Mouse (Mus musculus): ENCODE data around the gene H2-Ob. TPM values are rescaled to one million over a fixed set of nuclear protein-coding genes. Genes with fewer than 3 reads are reported as not detected.

Gene H2-Ob
- polyA plus RNA-seq (2014; fragmentation: Illumina TruSeq; extraction: RNeasy Lipid Tissue Mini Kit (QIAGEN cat#74804); ENCODE audit: low read depth, low replicate concordance) = 1.1 TPM

GRCm38 (mm10) chr17:34238706-34239105 is at the start of gene H2-Ob:
H2-Ob (plus strand) TSS chr17:34238903.

GRCm38 (mm10) chr17:34196941-34197894 is 41.5 kb upstream of the H2-Ob start, which contains the start of gene Psmb8:
Psmb8 (plus strand) TSS chr17:34197721.

DNA sequence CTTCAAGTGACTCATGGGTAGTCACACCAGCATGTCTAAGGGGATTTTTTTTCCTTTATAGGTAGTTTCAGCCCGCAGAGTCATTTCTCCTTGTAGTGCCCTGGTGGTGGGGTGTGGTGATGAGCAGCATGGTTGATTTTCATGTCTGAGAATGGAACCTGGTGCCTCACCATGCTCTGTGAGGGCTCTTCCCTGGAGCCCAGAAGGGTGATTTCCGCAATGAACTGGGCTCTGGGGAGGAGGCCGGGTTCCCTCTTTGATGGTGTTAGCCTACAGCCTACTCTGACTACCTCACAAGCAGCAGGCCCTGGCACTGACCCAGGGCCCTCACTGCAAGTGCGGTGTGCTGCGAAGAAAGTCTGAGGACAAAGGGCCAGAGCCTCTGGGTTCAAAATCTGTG is 35.3 kb upstream of the H2-Ob start, which contains the start of gene Tap2:
TSS of gene Tap2 (plus strand) at position 84 of the 400 bp plus-strand sequence.

DNA sequence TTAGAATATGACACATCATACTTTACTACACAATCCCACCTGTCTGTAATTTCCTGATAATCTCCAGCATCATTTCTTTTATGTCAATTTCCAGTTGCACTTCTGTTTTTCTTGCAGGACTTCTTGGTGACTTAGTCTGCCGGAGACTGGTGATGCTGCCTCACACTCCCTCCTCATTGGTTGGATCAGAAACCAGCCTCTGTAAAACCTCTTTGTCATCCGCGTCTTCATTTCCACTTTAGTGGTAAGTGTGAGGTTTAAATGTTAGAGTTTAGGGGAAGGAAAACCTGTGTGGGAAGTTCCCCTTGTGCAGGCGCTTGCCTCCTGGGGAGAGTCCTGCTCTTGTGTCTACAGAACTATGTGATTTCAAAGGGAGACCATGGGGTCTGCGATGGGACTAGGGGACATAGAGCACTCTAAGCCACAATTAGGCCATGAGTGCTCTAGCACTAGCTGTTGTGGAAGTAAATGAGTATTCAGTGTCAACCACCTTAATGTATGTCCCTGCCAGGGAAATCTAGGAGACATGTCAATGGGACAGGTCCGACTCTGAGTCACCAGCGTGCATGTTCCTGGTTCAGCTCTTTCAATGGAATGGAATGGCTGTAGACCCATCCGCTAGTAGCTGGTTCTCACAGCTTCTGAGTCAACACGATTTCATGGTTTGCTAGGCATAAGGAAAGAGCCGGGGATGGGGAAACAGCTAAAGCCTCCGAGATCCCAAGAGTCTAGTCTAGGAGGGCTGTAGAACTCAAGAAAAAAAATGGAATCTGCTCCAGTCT is 19.1 kb downstream of the H2-Ob start, which contains the start of gene H2-Ab1:
TSS of gene H2-Ab1 (plus strand) at position 96 of the 782 bp plus-strand sequence.

DNA sequence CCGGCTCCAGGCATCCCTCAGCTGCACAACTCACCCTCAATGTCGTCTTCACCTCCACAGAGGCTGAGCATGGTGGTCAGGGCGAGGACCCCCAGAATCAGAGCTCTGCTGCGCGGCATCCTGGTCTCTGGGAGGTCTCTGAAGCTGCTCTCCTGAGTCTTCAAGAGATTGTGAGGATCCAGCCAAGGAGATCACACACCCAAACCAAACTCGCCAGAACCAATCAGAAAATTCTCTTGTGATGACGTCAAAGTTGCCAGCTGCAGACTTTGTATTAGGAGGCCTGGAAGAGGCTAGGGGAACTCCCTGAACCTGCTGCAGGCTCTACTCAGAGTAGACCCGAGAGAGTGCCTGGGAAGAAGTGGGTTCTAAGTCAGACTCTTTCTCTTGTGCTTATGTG is 48.9 kb downstream of the H2-Ob start, which contains the start of gene H2-Aa:
TSS of gene H2-Aa (minus strand) at position 176 of the 400 bp plus-strand sequence.

Other genes with a start within 250 kb of the H2-Ob start
- gene H2-K1, start 238.6 kb upstream of the H2-Ob start, polyA plus RNA-seq (2014; fragmentation: Illumina TruSeq; extraction: RNeasy Lipid Tissue Mini Kit (QIAGEN cat#74804); ENCODE audit: low read depth, low replicate concordance) = 201 TPM
- gene Ring1, start 214.2 kb upstream of the H2-Ob start, polyA plus RNA-seq (2014; fragmentation: Illumina TruSeq; extraction: RNeasy Lipid Tissue Mini Kit (QIAGEN cat#74804); ENCODE audit: low read depth, low replicate concordance) = 1.9 TPM
- 6.8 TPM for gene H2-Ke6, start 210.8 kb upstream of the H2-Ob start, polyA plus RNA-seq (2014; fragmentation: Illumina TruSeq; extraction: RNeasy Lipid Tissue Mini Kit (QIAGEN cat#74804); ENCODE audit: low read depth, low replicate concordance)
- 0.82 TPM for gene Slc39a7, start 207.2 kb upstream of the H2-Ob start, polyA plus RNA-seq (2014; fragmentation: Illumina TruSeq; extraction: RNeasy Lipid Tissue Mini Kit (QIAGEN cat#74804); ENCODE audit: low read depth, low replicate concordance)
- 0.99 TPM for gene Rxrb, start 207.1 kb upstream of the H2-Ob start, polyA plus RNA-seq (2014; fragmentation: Illumina TruSeq; extraction: RNeasy Lipid Tissue Mini Kit (QIAGEN cat#74804); ENCODE audit: low read depth, low replicate concordance)
- not detected for gene Col11a2, start 199.5 kb upstream of the H2-Ob start, polyA plus RNA-seq (2014; fragmentation: Illumina TruSeq; extraction: RNeasy Lipid Tissue Mini Kit (QIAGEN cat#74804); ENCODE audit: low read depth, low replicate concordance)
- not detected for gene H2-Oa, start 146.6 kb upstream of the H2-Ob start, polyA plus RNA-seq (2014; fragmentation: Illumina TruSeq; extraction: RNeasy Lipid Tissue Mini Kit (QIAGEN cat#74804); ENCODE audit: low read depth, low replicate concordance)
- gene H2-DMa, start 119.4 kb upstream of the H2-Ob start, polyA plus RNA-seq (2014; fragmentation: Illumina TruSeq; extraction: RNeasy Lipid Tissue Mini Kit (QIAGEN cat#74804); ENCODE audit: low read depth, low replicate concordance) = not detected
- 272 TPM for gene Brd2, start 116.3 kb upstream of the H2-Ob start, polyA plus RNA-seq (2014; fragmentation: Illumina TruSeq; extraction: RNeasy Lipid Tissue Mini Kit (QIAGEN cat#74804); ENCODE audit: low read depth, low replicate concordance)
- gene H2-DMb2, start 95.6 kb upstream of the H2-Ob start, polyA plus RNA-seq (2014; fragmentation: Illumina TruSeq; extraction: RNeasy Lipid Tissue Mini Kit (QIAGEN cat#74804); ENCODE audit: low read depth, low replicate concordance) = not detected
- 2.0 TPM for gene H2-DMb1, start 85.8 kb upstream of the H2-Ob start, polyA plus RNA-seq (2014; fragmentation: Illumina TruSeq; extraction: RNeasy Lipid Tissue Mini Kit (QIAGEN cat#74804); ENCODE audit: low read depth, low replicate concordance)
- 2.2 TPM for gene Tap1, start 51.4 kb upstream of the H2-Ob start, polyA plus RNA-seq (2014; fragmentation: Illumina TruSeq; extraction: RNeasy Lipid Tissue Mini Kit (QIAGEN cat#74804); ENCODE audit: low read depth, low replicate concordance)
- gene Psmb9, start 51.1 kb upstream of the H2-Ob start, polyA plus RNA-seq (2014; fragmentation: Illumina TruSeq; extraction: RNeasy Lipid Tissue Mini Kit (QIAGEN cat#74804); ENCODE audit: low read depth, low replicate concordance) = 2.9 TPM
- gene Psmb8, start 41.2 kb upstream of the H2-Ob start, polyA plus RNA-seq (2014; fragmentation: Illumina TruSeq; extraction: RNeasy Lipid Tissue Mini Kit (QIAGEN cat#74804); ENCODE audit: low read depth, low replicate concordance) = 1.2 TPM
- 0.64 TPM for gene Tap2, start 35.4 kb upstream of the H2-Ob start, polyA plus RNA-seq (2014; fragmentation: Illumina TruSeq; extraction: RNeasy Lipid Tissue Mini Kit (QIAGEN cat#74804); ENCODE audit: low read depth, low replicate concordance)
- gene H2-Ab1, start 18.8 kb downstream of the H2-Ob start, polyA plus RNA-seq (2014; fragmentation: Illumina TruSeq; extraction: RNeasy Lipid Tissue Mini Kit (QIAGEN cat#74804); ENCODE audit: low read depth, low replicate concordance) = 26.2 TPM
- gene H2-Aa, start 48.9 kb downstream of the H2-Ob start, polyA plus RNA-seq (2014; fragmentation: Illumina TruSeq; extraction: RNeasy Lipid Tissue Mini Kit (QIAGEN cat#74804); ENCODE audit: low read depth, low replicate concordance) = 42.5 TPM
- 2.9 TPM for gene H2-Eb1, start 67.0 kb downstream of the H2-Ob start, polyA plus RNA-seq (2014; fragmentation: Illumina TruSeq; extraction: RNeasy Lipid Tissue Mini Kit (QIAGEN cat#74804); ENCODE audit: low read depth, low replicate concordance)
- gene H2-Eb2, start 86.8 kb downstream of the H2-Ob start, polyA plus RNA-seq (2014; fragmentation: Illumina TruSeq; extraction: RNeasy Lipid Tissue Mini Kit (QIAGEN cat#74804); ENCODE audit: low read depth, low replicate concordance) = not detected
- gene Btnl2, start 115.9 kb downstream of the H2-Ob start, polyA plus RNA-seq (2014; fragmentation: Illumina TruSeq; extraction: RNeasy Lipid Tissue Mini Kit (QIAGEN cat#74804); ENCODE audit: low read depth, low replicate concordance) = not detected
- not detected for gene Btnl1, start 138.2 kb downstream of the H2-Ob start, polyA plus RNA-seq (2014; fragmentation: Illumina TruSeq; extraction: RNeasy Lipid Tissue Mini Kit (QIAGEN cat#74804); ENCODE audit: low read depth, low replicate concordance)
- 3.4 TPM for gene BC051142, start 159.9 kb downstream of the H2-Ob start, polyA plus RNA-seq (2014; fragmentation: Illumina TruSeq; extraction: RNeasy Lipid Tissue Mini Kit (QIAGEN cat#74804); ENCODE audit: low read depth, low replicate concordance)
- not detected for gene Btnl4, start 238.4 kb downstream of the H2-Ob start, polyA plus RNA-seq (2014; fragmentation: Illumina TruSeq; extraction: RNeasy Lipid Tissue Mini Kit (QIAGEN cat#74804); ENCODE audit: low read depth, low replicate concordance)